Mouse (Mus musculus) forebrain, embryonic 15.5 days (tissue): ENCODE data around the gene Lrba. TPM values are rescaled to one million over a fixed set of nuclear protein-coding genes. Genes with fewer than 3 reads are reported as not detected.

Source experiments
- ATAC-seq: fragments of 200-750 bp; cut with Nextera tagmentation; replicated peaks from 2 replicates; pipeline ENCODE4 v1.8.0; 2017; ENCODE audit warnings: mild to moderate bottlenecking, moderate TSS enrichment, moderate library complexity
- H3K27ac ChIP-seq: fragments of 300-500 bp; sonication (generic); replicated peaks from 2 replicates; pipeline ENCODE4 v1.5.1; 2015; ENCODE audit warnings: mild to moderate bottlenecking, inconsistent platforms
- H3K27me3 ChIP-seq: fragments of 300-500 bp; sonication (generic); 2 replicates; pipeline ENCODE4 v1.6.1; 2015; ENCODE audit warnings: inconsistent platforms
- H3K36me3 ChIP-seq: fragments of 300-500 bp; sonication (generic); 2 replicates; pipeline ENCODE4 v1.6.1; 2015; ENCODE audit warnings: mild to moderate bottlenecking, inconsistent platforms
- H3K4me1 ChIP-seq: fragments of 300-500 bp; sonication (generic); 2 replicates; pipeline ENCODE4 v1.6.1; 2015; ENCODE audit warnings: inconsistent platforms
- H3K4me2 ChIP-seq: fragments of 300-500 bp; sonication (generic); replicated peaks from 2 replicates; pipeline ENCODE4 v1.6.1; 2015; ENCODE audit warnings: mild to moderate bottlenecking, inconsistent platforms
- H3K4me3 ChIP-seq: fragments of 300-500 bp; sonication (generic); 2 replicates; pipeline ENCODE4 v1.5.1; 2015; ENCODE audit warnings: mild to moderate bottlenecking, inconsistent platforms
- H3K9ac ChIP-seq: fragments of 300-500 bp; sonication (generic); replicated peaks from 2 replicates; pipeline ENCODE4 v1.6.1; 2015; ENCODE audit warnings: mild to moderate bottlenecking, inconsistent platforms
- H3K9me3 ChIP-seq: fragments of 300-500 bp; sonication (generic); 2 replicates; pipeline ENCODE4 v1.6.1; 2016; ENCODE audit warnings: inconsistent platforms
- WGBS: fragments of 180-500 bp; shearing (Covaris S2); methylation state at CpG from one replicate; pipeline ENCODE4 v1.1.7; 2015; ENCODE audit warnings: mixed read lengths; 5-methylcytosine and 5-hydroxymethylcytosine counted together
- polyA plus RNA-seq: library from polyadenylated mRNA; unstranded; fragments of >200 nt; fragmentation: Nextera tagmentation; extraction: Ambion mirVana; gene quantifications from 2 replicates; pipeline ENCODE4 v1.2.1, GENCODE M21; 2015

Lrba gene
- polyA plus RNA-seq, 1 experiment from 2014 or later = 2.3 TPM

- Histone ChIP-seq H3K9me3 (no peaks in the 10 kb centered on the region), H3K4me2 (no peak overlapping the region), H3K4me3 (no peak overlapping the region), H3K27me3 (peaks cover 48% of the 10 kb centered on the region), H3K4me1 (no peaks in the 10 kb centered on the region), H3K9ac (no peak overlapping the region), H3K36me3 (no peaks in the 10 kb centered on the region), H3K27ac (no peak overlapping the region)
- 11% methylated on average over 3 of the region's 3 CpGs for WGBS
- no peak for ATAC-seq
Measured at GRCm38 (mm10) chr3:86572519-86573244, 348.2 kb downstream of the Lrba start.

GRCm38 (mm10) chr3:86575312-86575711 lies 350.8 kb downstream of the Lrba start:
- H3K4me3 ChIP-seq = no peak overlapping the region
- no peak overlapping the region for H3K27ac ChIP-seq
- H3K9me3 ChIP-seq = no peaks in the 10 kb centered on the region
- H3K27me3 ChIP-seq = peaks cover 43% of the 10 kb centered on the region
- H3K4me1 ChIP-seq = no peaks in the 10 kb centered on the region
- H3K9ac ChIP-seq = no peak overlapping the region
- ATAC-seq = no peak
- no peak overlapping the region for H3K4me2 ChIP-seq
- H3K36me3 ChIP-seq = no peaks in the 10 kb centered on the region

DNA sequence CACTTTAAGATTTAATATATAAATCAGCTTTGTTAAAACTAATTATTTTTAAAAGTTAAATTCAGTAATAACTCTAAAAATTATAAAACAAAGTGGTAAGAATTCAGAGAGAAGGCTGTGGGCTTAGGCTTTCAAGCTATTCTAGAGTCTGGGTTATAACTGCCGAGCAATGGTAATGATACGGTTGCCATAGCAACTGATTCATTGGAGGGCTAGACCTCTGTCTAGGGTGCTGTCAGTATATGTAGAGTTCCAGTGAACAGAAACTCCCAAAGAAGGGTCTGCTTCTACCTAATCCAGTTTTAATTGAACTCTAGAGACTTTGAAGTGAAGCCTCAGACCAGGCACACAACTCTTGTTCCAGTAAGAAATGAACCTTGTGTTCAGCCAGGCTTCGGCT lies 377.8 kb downstream of the Lrba start:
- Histone ChIP-seq H3K9me3 (no peaks in the 10 kb centered on the region), H3K4me3 (no peak overlapping the region), H3K9ac (no peak overlapping the region), H3K4me2 (no peak overlapping the region), H3K27ac (no peak overlapping the region), H3K4me1 (peaks cover 2% of the 10 kb centered on the region), H3K27me3 (no peaks in the 10 kb centered on the region), H3K36me3 (no peaks in the 10 kb centered on the region)
- 34% methylated on average over 3 of the region's 3 CpGs for WGBS
- no peak for ATAC-seq

- no peak overlapping the region for H3K4me3 ChIP-seq
- H3K4me1 ChIP-seq = peaks cover 2% of the 10 kb centered on the region
- no peaks in the 10 kb centered on the region for H3K27me3 ChIP-seq
- no peak for ATAC-seq
- 75% methylated on average over 8 of the region's 8 CpGs for WGBS
- no peak overlapping the region for H3K27ac ChIP-seq
- no peak overlapping the region for H3K4me2 ChIP-seq
- no peaks in the 10 kb centered on the region for H3K36me3 ChIP-seq
- H3K9ac ChIP-seq = no peak overlapping the region
- no peaks in the 10 kb centered on the region for H3K9me3 ChIP-seq
Measured at GRCm38 (mm10) chr3:86605775-86606174, 381.3 kb downstream of the Lrba start.

DNA sequence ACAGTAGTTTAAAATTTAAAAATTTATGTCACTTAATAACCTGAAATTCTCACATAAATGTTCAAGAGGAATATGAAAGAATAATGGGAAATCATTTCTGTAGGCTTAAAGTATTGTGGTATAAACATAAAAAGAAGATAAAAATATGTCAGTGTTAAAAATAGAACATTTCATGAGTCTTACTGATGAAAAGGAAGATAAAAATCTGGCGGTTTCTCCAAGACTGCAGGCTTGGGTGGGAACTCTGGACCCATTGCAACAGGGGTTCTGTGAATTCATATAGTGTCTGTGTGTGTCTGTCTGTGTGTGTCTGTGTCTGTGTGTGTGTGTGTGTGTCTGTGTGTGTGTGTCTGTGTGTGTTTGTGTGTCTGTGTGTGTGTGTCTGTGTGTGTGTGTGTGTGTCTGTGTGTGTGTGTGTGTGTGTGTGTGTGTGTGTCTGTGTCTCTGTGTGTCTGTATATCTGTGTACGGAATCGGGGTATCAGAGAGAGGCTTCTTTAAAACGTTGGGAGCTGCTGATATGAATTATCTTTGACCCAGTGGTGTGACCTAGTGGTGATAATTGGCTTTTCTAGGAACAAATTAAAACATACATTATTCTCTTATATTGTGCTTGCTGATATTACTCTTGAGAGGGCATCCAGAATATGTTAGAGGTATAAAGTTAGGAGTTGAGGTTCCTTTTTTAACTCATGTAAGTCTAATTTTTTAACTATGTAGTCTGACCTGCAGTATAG lies 402.7 kb downstream of the Lrba start:
- Histone ChIP-seq H3K4me2 (no peak overlapping the region), H3K36me3 (no peaks in the 10 kb centered on the region), H3K9me3 (no peaks in the 10 kb centered on the region), H3K27ac (no peak overlapping the region), H3K4me3 (no peak overlapping the region), H3K4me1 (no peaks in the 10 kb centered on the region), H3K27me3 (no peaks in the 10 kb centered on the region), H3K9ac (no peak overlapping the region)
- 78% methylated on average over 4 of the region's 4 CpGs for whole genome bisulfite sequencing
- ATAC-seq = no peak

- no peaks in the 10 kb centered on the region for H3K9me3 ChIP-seq
- no peak overlapping the region for H3K27ac ChIP-seq
- no peak overlapping the region for H3K4me2 ChIP-seq
- H3K4me1 ChIP-seq = no peaks in the 10 kb centered on the region
- no peaks in the 10 kb centered on the region for H3K27me3 ChIP-seq
- H3K4me3 ChIP-seq = no peak overlapping the region
- H3K36me3 ChIP-seq = no peaks in the 10 kb centered on the region
- H3K9ac ChIP-seq = no peak overlapping the region
- no peak for ATAC-seq
- WGBS = 93% methylated on average over 4 of the region's 4 CpGs
Measured at GRCm38 (mm10) chr3:86629379-86629778, 404.9 kb downstream of the Lrba start.

GRCm38 (mm10) chr3:86635464-86635863 lies 411.0 kb downstream of the Lrba start:
- Histone ChIP-seq H3K9me3 (no peaks in the 10 kb centered on the region), H3K27me3 (no peaks in the 10 kb centered on the region), H3K4me3 (no peak overlapping the region), H3K9ac (no peak overlapping the region), H3K4me1 (no peaks in the 10 kb centered on the region), H3K36me3 (no peaks in the 10 kb centered on the region), H3K27ac (no peak overlapping the region), H3K4me2 (no peak overlapping the region)
- 54% methylated on average over 5 of the region's 5 CpGs for WGBS
- no peak for ATAC-seq

GRCm38 (mm10) chr3:86635940-86636339 lies 411.5 kb downstream of the Lrba start:
- Histone ChIP-seq H3K4me2 (no peak overlapping the region), H3K27ac (no peak overlapping the region), H3K9ac (no peak overlapping the region), H3K9me3 (no peaks in the 10 kb centered on the region), H3K36me3 (no peaks in the 10 kb centered on the region), H3K4me1 (no peaks in the 10 kb centered on the region), H3K27me3 (no peaks in the 10 kb centered on the region), H3K4me3 (no peak overlapping the region)
- 48% methylated on average over 1 of the region's 1 CpGs for WGBS
- no peak for ATAC-seq

DNA sequence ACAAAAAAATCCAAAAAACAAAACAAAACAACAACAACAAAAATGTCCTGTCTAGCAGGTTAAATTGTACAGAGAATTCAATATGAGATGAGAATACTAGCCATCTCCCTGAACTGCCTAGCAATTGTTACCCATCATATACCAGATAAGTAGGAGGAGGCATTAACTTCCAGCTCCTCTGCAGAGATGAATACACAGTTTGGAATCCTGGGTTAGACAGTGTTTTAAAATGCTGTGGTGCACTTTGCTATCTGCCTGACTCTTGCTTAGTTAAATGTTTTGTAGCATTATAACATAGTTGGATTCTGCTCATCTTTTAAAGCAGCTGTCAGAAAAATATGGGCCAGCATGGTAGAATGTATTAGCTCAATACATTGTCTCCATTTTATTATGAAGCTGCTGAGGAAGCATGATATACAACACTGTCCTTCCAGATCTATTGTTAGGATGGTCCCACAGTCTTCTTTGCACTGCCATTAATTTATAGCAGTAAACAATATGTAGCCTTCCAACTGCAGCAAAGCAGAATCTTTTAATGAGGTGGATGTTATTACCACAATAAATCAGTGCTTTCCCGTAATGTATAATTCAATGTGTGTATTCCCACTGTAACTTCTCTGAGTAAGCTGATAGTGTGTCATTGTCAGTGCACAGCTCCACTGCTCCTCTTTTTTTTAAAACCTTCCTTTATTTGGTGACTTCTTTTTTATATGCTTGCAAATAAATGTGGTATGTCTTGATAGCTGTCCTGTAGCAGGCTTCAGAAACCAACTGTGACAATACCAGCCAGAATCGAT lies 414.3 kb downstream of the Lrba start:
- ATAC-seq = no peak
- Histone ChIP-seq H3K9ac (no peak overlapping the region), H3K9me3 (no peaks in the 10 kb centered on the region), H3K27ac (no peak overlapping the region), H3K27me3 (no peaks in the 10 kb centered on the region), H3K4me2 (no peak overlapping the region), H3K4me3 (no peak overlapping the region), H3K36me3 (no peaks in the 10 kb centered on the region), H3K4me1 (no peaks in the 10 kb centered on the region)
- WGBS = 76% methylated on average over 2 of the region's 2 CpGs

DNA sequence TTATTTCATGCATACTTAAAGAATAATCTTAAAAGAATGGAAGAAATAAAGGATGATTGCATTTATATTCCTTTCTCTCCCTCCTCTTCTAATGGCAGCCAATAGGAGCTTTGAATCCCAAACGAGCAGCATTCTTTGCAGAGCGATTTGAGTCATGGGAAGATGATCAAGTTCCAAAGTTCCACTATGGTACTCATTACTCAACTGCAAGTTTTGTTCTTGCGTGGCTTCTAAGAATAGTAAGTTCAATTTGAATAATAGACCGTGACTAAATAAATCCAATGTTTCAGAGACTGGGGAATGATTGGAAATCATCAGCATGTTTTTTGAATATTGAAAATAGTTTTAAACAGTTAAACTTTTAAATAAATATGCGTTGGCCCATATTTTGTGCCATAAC lies 416.9 kb downstream of the Lrba start:
- WGBS = 73% methylated on average over 5 of the region's 5 CpGs
- Histone ChIP-seq H3K27me3 (no peaks in the 10 kb centered on the region), H3K36me3 (no peaks in the 10 kb centered on the region)

DNA sequence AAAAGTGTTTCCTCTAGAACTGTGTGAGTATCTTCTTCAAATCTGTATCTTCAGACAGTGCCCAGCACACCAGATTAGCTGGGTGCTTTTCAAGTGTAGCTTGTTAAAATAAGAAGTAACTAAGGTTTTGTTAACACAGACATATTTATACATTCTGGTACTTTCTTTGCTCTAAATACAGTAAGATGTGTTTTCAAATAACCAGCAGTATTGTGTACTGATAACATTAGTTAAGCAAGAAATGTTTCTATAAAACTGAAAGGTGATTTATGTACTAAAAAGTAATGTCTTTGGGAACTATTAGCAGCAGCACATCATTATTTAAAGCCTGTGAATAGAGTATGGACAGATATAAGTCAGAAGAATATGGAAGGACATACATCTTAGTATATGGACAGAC lies 417.3 kb downstream of the Lrba start:
- Histone ChIP-seq H3K27me3 (no peaks in the 10 kb centered on the region), H3K36me3 (no peaks in the 10 kb centered on the region), H3K9ac (no peak overlapping the region), H3K9me3 (no peaks in the 10 kb centered on the region), H3K27ac (no peak overlapping the region), H3K4me1 (no peaks in the 10 kb centered on the region), H3K4me3 (no peak overlapping the region), H3K4me2 (no peak overlapping the region)
- no peak for ATAC-seq

More for the DNA sequence above, 416.9 kb downstream of the Lrba start:
- no peaks in the 10 kb centered on the region for H3K9me3 ChIP-seq
- H3K4me3 ChIP-seq = no peak overlapping the region
- no peak overlapping the region for H3K9ac ChIP-seq
- ATAC-seq = no peak
- no peaks in the 10 kb centered on the region for H3K4me1 ChIP-seq
- H3K27ac ChIP-seq = no peak overlapping the region
- H3K4me2 ChIP-seq = no peak overlapping the region

- ATAC-seq = no peak
- H3K4me2 ChIP-seq = no peak overlapping the region
- no peak overlapping the region for H3K4me3 ChIP-seq
- no peaks in the 10 kb centered on the region for H3K36me3 ChIP-seq
- no peaks in the 10 kb centered on the region for H3K27me3 ChIP-seq
- 91% methylated on average over 2 of the region's 2 CpGs for WGBS
- no peak overlapping the region for H3K27ac ChIP-seq
- no peak overlapping the region for H3K9ac ChIP-seq
- no peaks in the 10 kb centered on the region for H3K9me3 ChIP-seq
- no peaks in the 10 kb centered on the region for H3K4me1 ChIP-seq
Measured at GRCm38 (mm10) chr3:86646771-86647170, 422.3 kb downstream of the Lrba start.
